Mouse (Mus musculus): ENCODE results near the gene Lsp1. TPM values are rescaled to one million over a fixed set of nuclear protein-coding genes. Genes with fewer than 3 reads are reported as not detected.

Lsp1 gene
- polyA plus RNA-seq, 1 experiment from 2014 or later, result 24.5 TPM

DNA sequence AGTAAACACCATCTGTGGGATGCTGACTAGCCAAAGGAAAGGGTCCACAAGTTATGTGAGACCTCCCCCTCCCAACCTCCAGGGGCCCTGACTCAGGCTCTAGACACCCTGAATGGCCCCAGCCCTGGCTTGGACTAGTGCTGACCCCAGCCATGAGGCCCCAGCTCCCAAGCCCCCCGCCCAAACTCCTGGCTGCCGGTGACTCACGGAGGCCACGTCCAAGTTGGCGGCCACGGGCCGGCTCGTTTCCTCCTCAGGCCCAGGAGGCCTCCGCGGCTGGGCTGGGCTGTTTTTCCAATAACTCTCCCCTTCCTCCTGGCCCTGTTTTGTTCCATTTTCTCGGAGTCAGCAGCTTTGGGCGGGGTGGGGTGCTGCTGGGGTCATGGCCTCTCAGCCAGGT, 24.2 kb downstream of the Lsp1 start:
- Histone ChIP-seq H3K36me3 (replicated peaks) (no peaks in the 10 kb centered on the region), H3K9ac (no peak overlapping the region), H3K4me2 (no peak overlapping the region), H3K9me3 (replicated peaks) (no peaks in the 10 kb centered on the region), H3K27me3 (0 out of 2 replicates have a peak, but pooled peaks cover 5% of the 10 kb centered on the region), H3K27ac (replicated peaks) (no peak overlapping the region), H3K4me1 (replicated peaks) (peaks cover 17% of the 10 kb centered on the region), H3K4me3 (replicated peaks) (no peak overlapping the region)
- no peak for ATAC-seq (ENCODE audit: insufficient read depth)
- WGBS (ENCODE audit: insufficient replicate concordance), result 45% methylated on average over 12 of the region's 12 CpGs

DNA sequence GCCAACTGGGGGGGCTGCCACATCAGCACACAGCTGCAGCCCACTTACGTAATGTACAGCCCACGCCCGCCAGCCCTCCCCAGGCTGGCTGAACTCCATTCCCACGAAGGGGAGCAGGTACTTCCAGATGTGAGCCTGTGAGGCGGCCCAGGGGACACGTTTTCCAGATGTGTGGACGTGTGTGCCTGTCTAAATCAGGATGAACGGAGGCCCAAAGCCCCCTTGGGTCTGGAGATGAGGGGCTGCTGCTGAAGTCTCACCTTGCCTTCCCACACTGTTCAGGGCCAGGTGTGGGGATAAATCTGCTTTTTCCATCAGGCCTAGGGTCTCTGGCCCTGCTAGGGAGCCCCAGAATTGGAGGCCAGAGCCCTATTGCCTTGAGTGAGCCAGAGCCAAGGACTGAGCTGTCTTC, 26.1 kb downstream of the Lsp1 start:
- WGBS (ENCODE audit: insufficient replicate concordance), result 72% methylated on average over 8 of the region's 8 CpGs
- Histone ChIP-seq H3K9ac (no peak overlapping the region), H3K36me3 (replicated peaks) (no peaks in the 10 kb centered on the region), H3K27me3 (0 out of 2 replicates have a peak, but pooled peaks cover 5% of the 10 kb centered on the region), H3K4me3 (replicated peaks) (no peak overlapping the region), H3K27ac (replicated peaks) (no peak overlapping the region), H3K4me2 (no peak overlapping the region), H3K9me3 (replicated peaks) (no peaks in the 10 kb centered on the region), H3K4me1 (replicated peaks) (peaks cover 4% of the 10 kb centered on the region)
- ATAC-seq (ENCODE audit: insufficient read depth), result no peak

DNA sequence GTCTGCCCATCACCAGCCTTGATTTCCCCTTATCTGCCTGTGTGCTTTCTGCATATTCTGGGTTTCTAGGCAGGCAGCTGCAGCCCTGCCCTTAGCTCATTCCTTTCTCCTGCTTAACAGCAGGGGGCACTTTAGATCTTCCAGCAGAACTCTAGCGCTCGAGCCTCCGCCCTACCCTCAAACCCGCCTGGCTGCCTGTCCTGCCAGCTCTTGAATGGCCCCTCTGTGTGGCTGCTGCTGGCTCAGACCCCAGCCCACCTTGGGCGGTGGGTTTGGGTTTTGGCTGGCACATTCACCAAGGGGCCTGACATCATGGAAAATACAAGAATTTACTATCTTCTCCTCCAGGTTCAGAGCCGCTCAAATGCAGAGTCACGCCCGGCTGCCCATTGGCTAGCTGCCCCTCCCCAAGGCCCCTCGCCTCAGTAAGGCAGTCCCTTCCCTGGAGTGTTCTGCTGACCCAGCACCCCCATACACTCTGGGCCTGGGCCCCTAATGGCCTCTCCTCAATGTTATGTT, 26.8 kb downstream of the Lsp1 start:
- 31% methylated on average over 9 of the region's 9 CpGs for WGBS (ENCODE audit: insufficient replicate concordance)
- Histone ChIP-seq H3K27me3 (0 out of 2 replicates have a peak, but pooled peaks cover under 1% of the 10 kb centered on the region), H3K27ac (replicated peaks) (no peak overlapping the region), H3K9ac (no peak overlapping the region), H3K9me3 (replicated peaks) (no peaks in the 10 kb centered on the region), H3K36me3 (replicated peaks) (no peaks in the 10 kb centered on the region), H3K4me2 (no peak overlapping the region), H3K4me3 (replicated peaks) (no peak overlapping the region), H3K4me1 (replicated peaks) (no peaks in the 10 kb centered on the region; the same call in 1 of the 2 replicates)
- no peak for ATAC-seq (ENCODE audit: insufficient read depth)

DNA sequence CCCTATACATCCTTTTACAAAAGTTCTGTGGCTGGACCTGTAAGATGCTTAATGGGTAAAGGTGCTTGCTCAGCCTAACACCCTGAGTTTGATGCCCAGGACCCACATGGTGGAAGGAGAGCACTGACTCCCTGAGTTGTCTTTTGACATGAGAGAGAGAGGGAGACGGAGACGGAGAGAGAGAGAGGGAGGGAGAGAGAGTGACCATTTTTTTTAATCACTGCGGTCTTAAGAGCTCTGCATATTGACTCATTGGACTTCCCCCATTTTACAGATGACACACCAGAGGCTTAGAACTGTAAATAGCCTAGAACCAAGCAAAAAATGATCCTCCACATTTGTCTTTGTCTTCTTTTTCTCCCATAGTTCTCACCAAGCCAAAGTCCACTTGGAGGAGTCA, 27.4 kb downstream of the Lsp1 start:
- Histone ChIP-seq H3K27me3 (no peaks in the 10 kb centered on the region), H3K4me1 (replicated peaks) (no peaks in the 10 kb centered on the region; the same call in 1 of the 2 replicates), H3K4me2 (no peak overlapping the region), H3K36me3 (replicated peaks) (no peaks in the 10 kb centered on the region), H3K27ac (replicated peaks) (no peak overlapping the region), H3K9me3 (replicated peaks) (no peaks in the 10 kb centered on the region), H3K9ac (no peak overlapping the region), H3K4me3 (replicated peaks) (no peak overlapping the region)
- 71% methylated on average over 3 of the region's 3 CpGs for WGBS (ENCODE audit: insufficient replicate concordance)
- ATAC-seq (ENCODE audit: insufficient read depth), result no peak

DNA sequence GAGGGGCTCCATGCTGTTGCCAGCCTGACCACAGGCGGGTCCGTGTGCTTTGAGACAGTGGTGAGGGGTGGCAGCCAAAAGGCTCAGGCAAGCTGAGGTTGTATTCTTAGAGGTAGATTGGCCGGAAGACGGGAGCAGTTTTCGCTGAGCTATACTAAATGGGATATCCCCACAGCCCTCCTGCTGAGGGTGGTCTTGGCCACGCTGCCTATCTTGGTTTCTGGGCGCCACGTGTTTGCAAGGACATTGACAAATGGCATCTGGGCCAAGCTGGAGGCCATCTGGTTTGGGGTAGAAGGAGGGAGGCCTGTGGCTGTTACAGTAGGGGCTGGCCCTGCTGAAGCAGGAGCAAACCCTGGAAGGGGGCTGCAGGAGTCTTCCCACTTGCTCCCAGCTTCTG, 32.9 kb downstream of the Lsp1 start:
- Histone ChIP-seq H3K4me2 (no peak overlapping the region), H3K9me3 (replicated peaks) (no peaks in the 10 kb centered on the region), H3K9ac (no peak overlapping the region), H3K27ac (replicated peaks) (no peak overlapping the region), H3K36me3 (replicated peaks) (no peaks in the 10 kb centered on the region), H3K27me3 (no peaks in the 10 kb centered on the region), H3K4me1 (replicated peaks) (no peaks in the 10 kb centered on the region), H3K4me3 (replicated peaks) (no peak overlapping the region)
- 68% methylated on average over 8 of the region's 8 CpGs for WGBS (ENCODE audit: insufficient replicate concordance)
- ATAC-seq (ENCODE audit: insufficient read depth), result no peak

DNA sequence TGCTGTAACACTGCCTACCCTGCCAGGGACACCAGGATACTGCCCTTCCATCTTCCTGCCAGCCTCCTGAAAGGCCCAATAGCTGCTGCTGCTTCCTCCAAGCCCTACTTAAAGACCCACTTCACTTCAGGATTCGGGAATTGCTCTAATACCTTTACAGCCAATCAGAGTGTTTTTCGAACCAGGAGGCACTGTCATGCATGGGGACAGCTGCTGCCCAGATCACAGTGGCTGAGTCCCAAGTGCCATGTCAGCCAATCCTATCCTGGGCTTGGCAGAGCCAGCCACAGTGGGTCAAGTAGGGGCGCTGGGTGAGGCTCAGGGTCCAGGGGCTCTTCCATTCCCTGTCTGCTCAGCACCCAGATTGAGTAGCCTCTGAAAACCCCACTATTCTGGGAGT, 35.5 kb downstream of the Lsp1 start:
- Histone ChIP-seq H3K9ac (no peak overlapping the region), H3K4me1 (replicated peaks) (no peaks in the 10 kb centered on the region), H3K9me3 (replicated peaks) (no peaks in the 10 kb centered on the region), H3K4me2 (no peak overlapping the region), H3K27ac (replicated peaks) (no peak overlapping the region), H3K4me3 (replicated peaks) (no peak overlapping the region), H3K27me3 (no peaks in the 10 kb centered on the region), H3K36me3 (replicated peaks) (no peaks in the 10 kb centered on the region)
- WGBS (ENCODE audit: insufficient replicate concordance), result 44% methylated on average over 3 of the region's 3 CpGs
- ATAC-seq (ENCODE audit: insufficient read depth), result no peak

DNA sequence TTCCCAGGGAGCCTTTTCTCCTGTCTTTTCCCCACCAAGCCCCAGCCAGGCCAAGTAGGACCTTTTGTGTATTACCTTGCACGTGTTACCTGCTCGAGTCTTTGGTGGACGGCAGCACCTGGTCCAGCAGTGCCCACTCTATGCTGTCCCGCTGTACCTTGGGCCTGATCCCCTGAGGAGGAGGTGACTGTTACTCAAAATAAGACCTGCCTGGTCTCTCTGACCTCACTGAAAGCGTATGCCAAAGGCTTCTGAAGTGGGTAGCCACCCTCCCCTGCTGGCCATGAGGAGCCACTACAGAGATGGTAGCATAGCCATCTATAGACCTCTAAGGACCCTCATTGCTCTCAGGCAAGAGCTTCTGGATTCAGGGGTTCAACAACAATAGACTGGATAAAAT, 36.2 kb downstream of the Lsp1 start:
- Histone ChIP-seq H3K27me3 (no peaks in the 10 kb centered on the region), H3K27ac (replicated peaks) (no peak overlapping the region), H3K4me3 (replicated peaks) (no peak overlapping the region), H3K4me1 (replicated peaks) (no peaks in the 10 kb centered on the region), H3K9me3 (replicated peaks) (no peaks in the 10 kb centered on the region), H3K4me2 (no peak overlapping the region), H3K36me3 (replicated peaks) (no peaks in the 10 kb centered on the region), H3K9ac (no peak overlapping the region)
- ATAC-seq (ENCODE audit: insufficient read depth), result no peak
- 55% methylated on average over 5 of the region's 5 CpGs for WGBS (ENCODE audit: insufficient replicate concordance)

DNA sequence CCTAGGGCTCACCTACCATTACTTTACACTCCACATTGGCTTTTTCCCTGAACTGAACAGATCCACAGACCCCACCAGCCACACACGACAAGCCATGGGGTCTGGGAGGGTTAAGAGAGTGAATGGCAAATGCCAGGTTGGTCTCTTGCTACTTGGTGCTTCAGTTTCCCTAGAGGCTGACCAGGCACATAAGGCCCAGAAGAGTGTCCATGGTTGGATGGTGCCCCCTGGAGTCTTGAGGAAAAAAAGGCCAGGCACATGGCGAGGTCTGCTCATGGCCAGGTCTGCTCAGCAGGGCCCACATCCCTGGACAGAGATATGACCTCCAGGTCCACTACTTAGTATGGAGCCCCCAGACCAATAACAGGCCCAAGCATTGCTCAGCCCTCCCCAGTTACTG, 37.2 kb downstream of the Lsp1 start:
- Histone ChIP-seq H3K4me1 (replicated peaks) (no peaks in the 10 kb centered on the region), H3K4me2 (no peak overlapping the region), H3K9me3 (replicated peaks) (no peaks in the 10 kb centered on the region), H3K4me3 (replicated peaks) (no peak overlapping the region), H3K27me3 (no peaks in the 10 kb centered on the region), H3K27ac (replicated peaks) (no peak overlapping the region), H3K9ac (no peak overlapping the region), H3K36me3 (replicated peaks) (no peaks in the 10 kb centered on the region)
- 51% methylated on average over 2 of the region's 2 CpGs for WGBS (ENCODE audit: insufficient replicate concordance)
- no peak for ATAC-seq (ENCODE audit: insufficient read depth)

DNA sequence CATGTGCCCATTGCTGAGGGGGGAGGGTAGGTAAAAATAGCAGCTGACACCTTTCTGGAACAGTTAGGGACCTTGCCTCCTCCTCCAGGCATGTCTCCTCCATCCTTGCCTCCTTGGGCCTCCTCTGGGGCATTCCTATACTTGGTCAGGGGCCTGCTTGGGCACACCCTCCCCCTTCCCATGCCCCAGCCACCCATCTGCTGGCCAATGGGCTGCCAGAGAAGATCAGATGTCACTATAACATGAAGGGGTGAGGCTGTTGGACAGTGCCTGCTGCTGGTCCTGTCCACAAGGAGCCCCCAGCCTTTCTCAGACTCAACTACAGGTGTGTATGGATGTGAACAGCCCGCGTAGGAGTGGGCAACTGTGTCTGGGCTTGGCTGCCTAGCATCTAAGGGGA, 38.0 kb downstream of the Lsp1 start, which contains the start of gene Tnnt3:
Gene Tnnt3 (plus strand): TSS at position 262 of the 400 bp plus-strand sequence.
- H3K4me1 ChIP-seq (replicated peaks), result no peaks in the 10 kb centered on the region
- no peak within 1 kb of the TSS for H3K4me2 ChIP-seq
- H3K36me3 ChIP-seq (replicated peaks), result no peaks in the 10 kb centered on the region
- no peak within 1 kb of the TSS for H3K9ac ChIP-seq
- H3K9me3 ChIP-seq (replicated peaks), result no peaks in the 10 kb centered on the region
- H3K27me3 ChIP-seq, result no peaks in the 10 kb centered on the region
- WGBS (ENCODE audit: insufficient replicate concordance), result 65% methylated on average over 2 of the region's 2 CpGs
- no peak for ATAC-seq (ENCODE audit: insufficient read depth)
- no peak within 1 kb of the TSS for H3K27ac ChIP-seq (replicated peaks)
- H3K4me3 ChIP-seq (replicated peaks), result no peak within 1 kb of the TSS

DNA sequence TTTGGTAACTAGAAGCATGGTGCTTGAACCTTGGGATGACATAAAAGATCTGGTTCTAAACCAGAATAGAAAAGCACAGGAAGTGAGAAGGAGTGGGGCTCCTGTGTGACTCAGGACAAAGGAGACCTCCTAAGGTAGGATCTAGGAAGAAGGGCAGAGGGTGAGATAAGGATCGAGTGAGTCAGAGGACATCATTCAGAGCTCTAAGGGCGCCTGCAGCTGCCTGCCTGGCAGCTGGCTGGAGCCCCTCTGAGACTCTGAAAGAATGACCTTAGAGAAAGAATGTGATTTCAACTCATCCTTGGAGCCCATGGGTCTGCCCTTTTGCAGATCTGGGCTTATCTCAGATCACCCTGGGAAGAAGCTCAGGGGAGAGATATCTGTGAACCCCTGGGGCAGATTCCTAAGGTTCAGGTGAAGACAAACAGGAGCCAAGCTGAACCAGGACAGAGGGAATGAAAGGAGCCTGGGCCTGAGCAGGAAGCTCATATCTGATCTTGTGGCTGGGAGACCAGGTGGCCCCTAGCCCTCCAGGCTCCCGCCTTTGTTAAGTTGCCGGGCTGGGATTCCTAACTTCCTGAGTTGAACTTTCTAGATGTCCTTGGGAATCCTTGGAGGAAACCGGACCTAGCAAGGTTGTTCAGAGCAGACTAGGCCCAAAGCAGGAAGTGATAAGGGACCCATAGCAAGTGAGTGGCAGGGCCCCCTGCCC, 38.6 kb downstream of the Lsp1 start:
- Histone ChIP-seq H3K9me3 (replicated peaks) (no peaks in the 10 kb centered on the region), H3K4me1 (replicated peaks) (no peaks in the 10 kb centered on the region), H3K27ac (replicated peaks) (no peak overlapping the region), H3K9ac (no peak overlapping the region), H3K4me2 (no peak overlapping the region), H3K27me3 (no peaks in the 10 kb centered on the region), H3K4me3 (replicated peaks) (no peak overlapping the region), H3K36me3 (replicated peaks) (no peaks in the 10 kb centered on the region)
- 40% methylated on average over 5 of the region's 5 CpGs for WGBS (ENCODE audit: insufficient replicate concordance)
- ATAC-seq (ENCODE audit: insufficient read depth), result no peak

DNA sequence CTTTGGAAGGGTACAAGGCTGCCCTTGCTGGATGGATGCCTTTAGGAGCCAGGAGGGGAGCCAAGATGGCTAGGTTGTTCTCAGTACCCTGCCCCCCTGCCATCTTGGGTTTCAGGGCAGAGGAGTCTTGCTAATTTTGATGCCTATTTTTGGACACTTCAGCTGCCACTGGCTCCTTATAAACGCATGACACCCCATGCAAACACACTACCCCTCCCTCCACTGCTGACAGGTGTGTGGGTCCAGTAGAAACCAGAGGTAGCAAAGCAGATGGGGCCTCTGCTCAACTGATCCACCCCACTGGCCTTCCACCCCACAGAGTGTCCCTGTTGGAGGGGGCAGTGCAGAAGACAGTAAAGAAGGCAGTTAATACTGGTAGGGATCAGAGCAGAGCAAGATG, 39.4 kb downstream of the Lsp1 start:
- Histone ChIP-seq H3K36me3 (replicated peaks) (no peaks in the 10 kb centered on the region), H3K9me3 (replicated peaks) (no peaks in the 10 kb centered on the region), H3K4me3 (replicated peaks) (no peak overlapping the region), H3K4me1 (replicated peaks) (no peaks in the 10 kb centered on the region), H3K4me2 (no peak overlapping the region), H3K27me3 (no peaks in the 10 kb centered on the region), H3K27ac (replicated peaks) (no peak overlapping the region), H3K9ac (no peak overlapping the region)
- WGBS (ENCODE audit: insufficient replicate concordance), result 58% methylated on average over 1 of the region's 1 CpGs
- ATAC-seq (ENCODE audit: insufficient read depth), result no peak

DNA sequence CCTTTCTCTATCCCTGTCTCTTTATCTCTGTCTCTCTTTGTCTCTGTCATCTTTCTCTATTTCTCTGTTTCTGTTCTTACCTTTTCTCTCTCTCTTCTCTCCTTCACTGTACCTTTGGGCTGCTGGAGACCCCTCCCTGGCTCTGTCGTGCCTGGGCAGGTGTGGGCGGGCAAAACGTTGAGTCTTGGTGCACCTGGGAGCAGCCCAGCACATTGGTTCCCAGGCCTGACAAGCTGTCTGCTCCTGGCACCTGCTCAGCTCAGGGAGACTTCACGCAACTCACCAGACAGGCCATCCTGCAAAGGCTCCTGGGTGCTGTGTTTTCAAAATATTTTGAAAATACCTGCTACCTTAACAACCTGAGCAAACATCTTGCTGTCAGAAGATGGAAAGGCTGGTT, 42.6 kb downstream of the Lsp1 start:
- Histone ChIP-seq H3K27me3 (peaks cover 4% of the 10 kb centered on the region; the same call in 1 of the 2 replicates), H3K9ac (no peak overlapping the region), H3K9me3 (replicated peaks) (no peaks in the 10 kb centered on the region), H3K36me3 (replicated peaks) (no peaks in the 10 kb centered on the region), H3K4me1 (replicated peaks) (no peaks in the 10 kb centered on the region), H3K27ac (replicated peaks) (no peak overlapping the region), H3K4me2 (no peak overlapping the region), H3K4me3 (replicated peaks) (no peak overlapping the region)
- ATAC-seq (ENCODE audit: insufficient read depth), result no peak
- 55% methylated on average over 4 of the region's 4 CpGs for WGBS (ENCODE audit: insufficient replicate concordance)
